22 mouse cellular contexts compared by ENCODE assay signal in the genomic region with DNA sequence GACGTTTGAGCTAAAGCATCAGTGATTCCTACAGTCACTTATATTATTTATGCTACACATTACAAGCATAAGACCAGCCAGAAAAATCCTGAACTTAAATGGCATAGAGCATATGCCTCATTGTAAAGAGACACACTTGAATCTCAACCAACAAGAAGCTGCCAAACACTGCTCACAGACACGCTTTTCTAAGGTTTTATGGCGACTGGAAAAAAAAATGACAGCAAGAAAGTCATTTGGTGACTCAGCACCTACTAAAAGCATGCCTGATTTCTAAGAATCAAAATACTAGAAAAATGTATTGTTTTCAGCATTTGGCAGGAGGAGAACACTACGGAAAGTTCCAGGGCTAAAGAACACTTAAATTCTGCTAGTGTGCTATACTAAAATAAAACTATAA.
"Had no signal": no experiment of that assay in that cellular context is flagged by ENCODE, and none has a peak within 500 bp of the region (broad histone marks: within the 10 kb centered on the region; RNA-seq: fewer than 3 reads in every experiment).

No protein-coding gene starts in this region.

- H3K4me1 ChIP-seq: lung, embryonic 15.5 days; neural tube, embryonic 13.5 days; neural tube, embryonic 15.5 days had no signal

- H3K36me3 ChIP-seq: lung, embryonic 15.5 days; midbrain, embryonic 15.5 days; neural tube, embryonic 15.5 days had no signal

- DNase-seq: liver, postnatal 0 days; lung, adult 2 months; lung, postnatal 14 days; lung, postnatal 36 days; retina, postnatal 1 day; right cerebral cortex, adult 18-20 months; right cerebral cortex, postnatal 25 days; right cerebral cortex, postnatal 4 days; spleen, adult 18-20 months; thymus, adult 2 months; thymus, postnatal 25 days; thymus, postnatal 4 days had no signal

- H3K27me3 ChIP-seq: lung, embryonic 15.5 days; megakaryocyte, embryonic 14.5 days; midbrain, embryonic 13.5 days; midbrain, embryonic 15.5 days; neural tube, embryonic 13.5 days; neural tube, embryonic 15.5 days had no signal

- H3K9me3 ChIP-seq: lung, embryonic 15.5 days; megakaryocyte, embryonic 14.5 days; midbrain, embryonic 13.5 days; midbrain, embryonic 15.5 days; neural tube, embryonic 13.5 days; neural tube, embryonic 15.5 days had no signal

- H3K9ac ChIP-seq: liver, postnatal 0 days; lung, embryonic 15.5 days; midbrain, embryonic 13.5 days; midbrain, embryonic 15.5 days; neural tube, embryonic 13.5 days; neural tube, embryonic 15.5 days had no signal

- H3K27ac ChIP-seq: lung, embryonic 15.5 days; macrophage; midbrain, embryonic 13.5 days; midbrain, embryonic 15.5 days; neural tube, embryonic 13.5 days; neural tube, embryonic 15.5 days had no signal

- H3K4me3 ChIP-seq: lung, embryonic 15.5 days; megakaryocyte, embryonic 14.5 days; midbrain, embryonic 13.5 days; midbrain, embryonic 15.5 days; myocyte; neural tube, embryonic 13.5 days; neural tube, embryonic 15.5 days had no signal

- ATAC-seq: liver, postnatal 0 days; lung, postnatal 0 days; midbrain, embryonic 13.5 days; midbrain, embryonic 15.5 days had no signal

- H3K4me2 ChIP-seq: lung, embryonic 15.5 days; midbrain, embryonic 11.5 days; midbrain, embryonic 13.5 days; midbrain, embryonic 15.5 days; neural tube, embryonic 13.5 days; neural tube, embryonic 15.5 days had no signal
